Mouse (Mus musculus) left cerebral cortex, adult 6 months (tissue): ENCODE data around the gene Nrip1. TPM values are rescaled to one million over a fixed set of nuclear protein-coding genes. Genes with fewer than 3 reads are reported as not detected.

ENCODE experiments used
- long read RNA-seq, 2 experiments: library from polyadenylated mRNA; unstranded; transcript quantifications; one replicate each; pipeline ENCODE4 v2.0.0; 2019 to 2020
- polyA plus RNA-seq: library from polyadenylated mRNA; unstranded; fragments of <200 nt; fragmentation: Nextera tagmentation; gene quantifications from 2 replicates; pipeline ENCODE4 v1.2.3, GENCODE M21; 2021

The Nrip1 gene
- 4.8 and 14.4 TPM in 2 replicates for polyA plus RNA-seq
- long read RNA-seq, experiment 1, full-length matches to known transcripts: 5 of 32 reads
- long read RNA-seq, experiment 1, partial matches to known transcripts: 0 of 32 reads
- long read RNA-seq, experiment 1, other reads (novel, unspliced or antisense): 27 of 32 reads
- long read RNA-seq, experiment 2, full-length matches to known transcripts: 2 of 14 reads
- long read RNA-seq, experiment 2, partial matches to known transcripts: 1 of 14 reads
- long read RNA-seq, experiment 2, other reads (novel, unspliced or antisense): 11 of 14 reads

GRCm38 (mm10) chr16:76373671-76374091 lies at the start of gene Nrip1:
Gene Nrip1 (minus strand): TSS chr16:76373827.

